Mouse (Mus musculus) T-helper 2 cell (primary cell): ENCODE measurements at regions not wholly inside any gene's neighbourhood (a gene's known extent, or its start where the extent isn't known, plus 50 kb on each side); places are given as distances from the start of the nearest gene placed in this dataset.

Experiments used
- in situ Hi-C: fragments of 300-600 bp; cut with MboI, MseI; formaldehyde crosslinking; loops from one replicate; pipeline ENCODE4 v1.15.1; 2025; ENCODE audit warnings: high pct_unique_total_duplicates

DNA sequence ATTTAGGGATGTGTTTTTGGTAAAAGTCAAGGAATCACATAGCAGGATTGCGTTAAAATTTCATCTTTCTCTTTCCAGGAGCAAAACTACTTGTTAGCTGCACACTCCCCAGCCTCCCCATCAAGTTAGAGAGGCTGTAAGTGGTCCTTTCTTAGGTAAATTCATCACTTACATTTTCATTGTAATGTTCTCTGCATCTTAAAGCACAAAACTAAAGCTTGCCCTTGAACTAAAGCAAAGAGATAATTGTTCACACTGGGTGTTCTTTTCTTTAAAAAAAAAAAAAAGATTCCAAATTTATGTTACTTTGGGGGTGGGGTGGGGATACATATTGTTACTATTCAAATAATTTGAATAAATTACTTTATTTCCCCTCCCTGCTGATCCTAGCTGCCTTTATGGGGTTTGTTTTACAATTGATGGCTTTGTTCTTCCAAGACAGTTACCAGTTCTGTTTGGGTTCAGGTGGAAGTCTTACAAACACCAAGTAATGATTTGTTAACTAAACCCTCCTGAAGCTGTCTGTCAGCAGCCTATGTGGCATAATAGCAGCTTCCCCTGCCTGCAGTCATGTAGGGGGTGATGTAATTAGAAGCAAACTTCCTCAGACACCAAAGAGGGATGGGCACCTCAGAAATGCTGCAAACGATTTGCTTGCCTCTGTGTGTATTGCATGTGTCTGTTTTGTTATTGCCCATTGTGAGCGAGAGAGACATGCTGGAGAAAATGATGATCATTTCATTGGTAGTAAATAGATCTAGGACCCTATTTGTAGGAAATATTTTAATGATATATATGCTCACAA, 141.0 kb upstream of the Gm765 start:
- in situ Hi-C loops = no loop called here

DNA sequence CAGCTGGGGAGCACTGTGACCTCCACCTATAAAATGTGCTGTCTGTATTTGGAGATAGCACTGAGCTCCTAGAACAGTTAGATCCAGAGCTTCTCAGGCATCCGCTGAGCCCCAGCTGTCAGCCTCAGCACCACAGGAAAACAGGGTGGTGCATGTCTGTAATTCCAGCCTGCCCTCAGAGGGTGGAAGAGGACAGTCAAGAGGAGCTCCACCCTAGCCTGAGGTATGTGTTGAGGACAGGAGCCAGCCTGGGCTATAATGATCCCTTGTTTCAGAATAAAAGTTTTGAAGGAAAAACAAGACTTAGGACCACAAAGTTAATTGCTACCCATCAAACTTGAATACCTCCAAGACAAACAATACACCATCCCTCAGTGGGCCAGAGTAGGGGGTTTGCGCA, 139.8 kb upstream of the Gm765 start:
- in situ Hi-C loops = no loop called here

- in situ Hi-C loops = no loop called here
Measured at GRCm38 (mm10) chr6:98467563-98467962, 125.0 kb upstream of the Gm765 start.

DNA sequence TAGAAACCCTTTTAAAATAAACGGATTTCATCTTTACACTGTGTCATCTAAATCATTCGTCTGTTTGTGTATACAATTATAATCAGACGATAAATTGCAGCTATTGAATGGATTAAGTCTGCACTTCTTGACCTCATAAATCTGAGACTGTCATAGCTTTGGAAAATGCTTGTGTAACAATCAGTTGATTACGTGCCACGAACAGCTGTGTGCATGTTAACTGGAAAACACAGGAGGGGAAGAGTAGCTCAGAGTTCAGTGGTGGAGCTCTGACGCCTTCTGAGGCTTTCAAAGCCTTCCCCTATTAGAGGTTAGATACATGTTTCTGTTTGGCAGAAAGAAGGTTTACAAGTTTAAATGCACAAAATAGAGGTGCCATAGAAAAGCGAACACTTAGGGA, 109.7 kb upstream of the Gm765 start:
- in situ Hi-C loops = no loop called here

DNA sequence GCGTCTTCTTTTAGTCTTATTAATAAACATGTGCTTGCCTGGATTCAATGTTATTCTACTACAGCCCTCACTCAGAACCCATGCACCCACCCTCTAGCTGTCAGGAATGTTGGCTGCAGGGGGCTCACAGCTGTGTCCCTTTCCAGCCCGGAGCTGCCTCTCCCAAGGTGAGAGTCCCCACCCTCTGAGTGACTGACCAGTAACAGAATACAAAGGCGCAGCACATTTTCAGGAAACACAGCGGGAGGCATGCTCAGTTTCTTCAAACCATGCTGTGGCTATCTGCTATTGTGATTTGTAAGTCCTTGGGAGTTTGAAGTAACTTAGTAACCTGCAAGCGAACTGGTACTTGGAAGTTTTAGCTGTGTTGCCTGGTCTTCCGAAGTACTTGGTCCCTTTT, 93.1 kb upstream of the Gm765 start:
- in situ Hi-C loops = no loop called here

DNA sequence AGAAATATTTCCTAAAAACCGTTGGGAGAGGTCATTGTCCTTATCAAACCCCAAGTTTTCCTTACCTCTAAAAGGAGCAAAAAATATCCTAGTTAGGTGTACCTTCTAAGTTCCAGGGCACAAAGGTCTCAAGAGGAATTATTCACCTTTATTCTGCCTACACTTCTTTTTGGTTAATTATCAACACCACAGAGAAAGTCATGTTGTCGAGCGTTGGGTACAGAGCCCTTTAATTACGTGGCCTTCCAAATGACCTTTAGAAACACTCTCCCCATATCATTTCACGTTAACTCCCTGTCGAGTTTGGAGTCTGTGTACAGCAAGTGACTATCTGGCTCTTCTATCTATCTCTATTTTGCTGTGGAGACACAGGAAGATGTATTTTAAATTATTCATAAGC, 90.7 kb upstream of the Gm765 start:
- in situ Hi-C loops = no loop called here

DNA sequence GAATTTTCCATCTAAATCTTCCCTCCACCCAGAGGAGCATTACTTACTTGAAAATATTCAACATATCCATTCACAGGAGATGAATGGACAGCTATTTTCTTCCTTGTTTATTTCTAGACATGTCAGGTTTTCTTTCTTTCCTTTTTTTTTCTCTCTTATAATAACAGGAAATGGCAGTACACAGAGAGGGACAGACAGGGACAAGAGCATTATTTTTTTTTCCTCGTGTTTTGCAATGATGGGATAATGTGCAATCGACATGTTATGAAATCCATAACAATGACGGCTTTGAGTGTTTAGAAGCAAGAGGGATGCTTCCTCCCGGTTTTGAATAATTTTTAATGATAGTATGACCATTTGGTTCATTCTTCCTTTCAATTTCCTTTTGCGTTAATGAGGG, 86.6 kb upstream of the Gm765 start:
- in situ Hi-C loops = no loop called here

DNA sequence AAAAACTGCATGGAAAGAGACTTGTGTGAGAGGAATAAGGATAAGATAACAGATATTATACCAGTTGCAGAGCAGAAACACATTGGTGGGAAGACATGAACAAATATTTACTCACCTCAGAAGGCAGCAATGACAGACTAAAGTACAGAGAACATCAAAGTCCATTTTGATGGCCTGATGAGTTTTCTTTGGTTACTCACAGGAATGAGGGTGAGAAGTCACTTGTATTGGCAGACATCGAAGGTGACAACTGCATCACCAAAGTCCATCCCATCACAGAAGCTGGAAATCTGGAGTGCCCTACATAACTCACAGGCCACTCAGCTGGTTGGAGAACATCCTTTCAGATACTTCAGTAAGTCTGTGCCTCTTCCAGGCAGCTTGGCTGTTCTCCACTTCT, 60.1 kb upstream of the Gm765 start:
- in situ Hi-C loops = no loop called here

GRCm38 (mm10) chr6:98394589-98394988, 52.0 kb upstream of the Gm765 start:
- in situ Hi-C loops = loop anchor here (10.0 kb wide), 2 partner anchors 280 to 1020 kb away; no protein-coding TSS in a partner anchor
